Mouse (Mus musculus) limb, embryonic 10.5 days (tissue): Measurements from ENCODE around the gene Sdcbp2. TPM values are rescaled to one million over a fixed set of nuclear protein-coding genes. Genes with fewer than 3 reads are reported as not detected.
A peak's percentile ranks its signal among the peaks of the same experiment; 100 is the strongest.

Source experiments
- DNase-seq: peaks from one replicate; pipeline ENCODE4 v3.0.0-alpha.2; 2017; ENCODE audit warnings: low spot score
- H3K27ac ChIP-seq: fragments of 300-500 bp; sonication (generic); 2 replicates; pipeline ENCODE4 v1.5.1; 2016; ENCODE audit warnings: mild to moderate bottlenecking
- H3K27me3 ChIP-seq: fragments of 300-500 bp; sonication (generic); 2 replicates; pipeline ENCODE4 v1.6.1; 2016; ENCODE audit warnings: low read depth, mild to moderate bottlenecking; ENCODE audit not compliant: poor library complexity, severe bottlenecking
- H3K36me3 ChIP-seq: fragments of 300-500 bp; sonication (generic); 2 replicates; pipeline ENCODE4 v1.6.1; 2016; ENCODE audit warnings: mild to moderate bottlenecking, moderate library complexity
- H3K4me1 ChIP-seq: fragments of 300-500 bp; sonication (generic); 2 replicates; pipeline ENCODE4 v1.6.1; 2016
- H3K4me3 ChIP-seq: fragments of 300-500 bp; sonication (generic); 2 replicates; pipeline ENCODE4 v1.5.1; 2016; ENCODE audit warnings: mild to moderate bottlenecking, moderate library complexity
- H3K9me3 ChIP-seq: fragments of 300-500 bp; sonication (generic); replicated peaks from 2 replicates; pipeline ENCODE4 v1.6.1; 2016; ENCODE audit warnings: mild to moderate bottlenecking
- WGBS: fragments of 180-500 bp; shearing (Covaris S2); methylation state at CpG from one replicate; pipeline ENCODE4 v1.1.7; 2016; 5-methylcytosine and 5-hydroxymethylcytosine counted together
- polyA plus RNA-seq: library from polyadenylated mRNA; unstranded; fragments of >200 nt; fragmentation: Nextera tagmentation; extraction: Ambion mirVana; gene quantifications from 2 replicates; pipeline ENCODE4 v1.2.1, GENCODE M21; 2016

Gene Sdcbp2
- polyA plus RNA-seq, 1 experiment from 2014 or later: 0.73 TPM

GRCm38 (mm10) chr2:151616551-151617329 lies 44.3 kb downstream of the Sdcbp2 start:
- Histone ChIP-seq H3K4me1 (peaks cover 11% of the 10 kb centered on the region; the same call in 1 of the 2 replicates), H3K27ac (no peak overlapping the region), H3K9me3 (no peaks in the 10 kb centered on the region), H3K36me3 (no peaks in the 10 kb centered on the region), H3K4me3 (no peak overlapping the region), H3K27me3 (no peaks in the 10 kb centered on the region)
- no peak for DNase-seq
- 80% methylated on average over 6 of the region's 6 CpGs for WGBS

GRCm38 (mm10) chr2:151623776-151624175 lies 51.4 kb downstream of the Sdcbp2 start:
- Histone ChIP-seq H3K9me3 (no peaks in the 10 kb centered on the region), H3K4me3 (no peak overlapping the region), H3K4me1 (no peaks in the 10 kb centered on the region), H3K27me3 (no peaks in the 10 kb centered on the region), H3K27ac (no peak overlapping the region), H3K36me3 (no peaks in the 10 kb centered on the region)
- DNase-seq: no peak
- WGBS: 47% methylated on average over 3 of the region's 3 CpGs

- Histone ChIP-seq H3K27me3 (peaks cover 22% of the 10 kb centered on the region), H3K4me3 (no peak overlapping the region), H3K4me1 (peaks cover 3% of the 10 kb centered on the region; the same call in 1 of the 2 replicates), H3K9me3 (no peaks in the 10 kb centered on the region), H3K36me3 (no peaks in the 10 kb centered on the region), H3K27ac (no peak overlapping the region)
- DNase-seq: no peak
- 92% methylated on average over 7 of the region's 7 CpGs for WGBS
Observed at GRCm38 (mm10) chr2:151626296-151626695, 53.9 kb downstream of the Sdcbp2 start.

- no peak overlapping the region for H3K27ac ChIP-seq
- H3K9me3 ChIP-seq: no peaks in the 10 kb centered on the region
- no peak overlapping the region for H3K4me3 ChIP-seq
- peaks cover 39% of the 10 kb centered on the region for H3K27me3 ChIP-seq
- peaks cover 15% of the 10 kb centered on the region for H3K4me1 ChIP-seq
- DNase-seq: peak; percentile 20
- no peaks in the 10 kb centered on the region for H3K36me3 ChIP-seq
- WGBS: 91% methylated on average over 3 of the region's 3 CpGs
Observed at GRCm38 (mm10) chr2:151628011-151628410, 55.6 kb downstream of the Sdcbp2 start.

GRCm38 (mm10) chr2:151629310-151629709 lies 56.9 kb downstream of the Sdcbp2 start:
- no peaks in the 10 kb centered on the region for H3K9me3 ChIP-seq
- no peak for DNase-seq
- peaks cover 15% of the 10 kb centered on the region for H3K4me1 ChIP-seq
- H3K27me3 ChIP-seq: peaks cover 52% of the 10 kb centered on the region
- H3K27ac ChIP-seq: no peak overlapping the region
- H3K36me3 ChIP-seq: no peaks in the 10 kb centered on the region
- WGBS: 61% methylated on average over 7 of the region's 7 CpGs
- H3K4me3 ChIP-seq: no peak overlapping the region

- WGBS: 3% methylated on average over 22 of the region's 22 CpGs
- Histone ChIP-seq H3K9me3 (no peaks in the 10 kb centered on the region), H3K36me3 (no peaks in the 10 kb centered on the region), H3K4me1 (peaks cover 15% of the 10 kb centered on the region), H3K27ac (peak overlapping the region; percentile 32), H3K27me3 (peaks cover 52% of the 10 kb centered on the region), H3K4me3 (peak overlapping the region; percentile 68)
- DNase-seq: no peak
Observed at GRCm38 (mm10) chr2:151631406-151632158, 59.2 kb downstream of the Sdcbp2 start.

- H3K4me3 ChIP-seq: peak within 1 kb of the TSS; percentile 68
- peaks cover 52% of the 10 kb centered on the region for H3K27me3 ChIP-seq
- no peaks in the 10 kb centered on the region for H3K9me3 ChIP-seq
- H3K4me1 ChIP-seq: peaks cover 15% of the 10 kb centered on the region
- peak; percentile 80 for DNase-seq
- H3K36me3 ChIP-seq: no peaks in the 10 kb centered on the region
- WGBS: under 1% methylated on average over 40 of the region's 47 CpGs
- H3K27ac ChIP-seq: peak within 1 kb of the TSS; percentile 32
Observed at GRCm38 (mm10) chr2:151632159-151632814, 59.9 kb downstream of the Sdcbp2 start, which contains the start of gene Snph. Gene Snph (minus strand): TSS chr2:151632593.

- Histone ChIP-seq H3K27ac (no peak overlapping the region), H3K4me3 (no peak overlapping the region), H3K4me1 (peaks cover 15% of the 10 kb centered on the region), H3K9me3 (no peaks in the 10 kb centered on the region), H3K27me3 (peaks cover 52% of the 10 kb centered on the region), H3K36me3 (no peaks in the 10 kb centered on the region)
- WGBS: 33% methylated on average over 5 of the region's 5 CpGs
- no peak for DNase-seq
Observed at GRCm38 (mm10) chr2:151632982-151633381, 60.6 kb downstream of the Sdcbp2 start.

- Histone ChIP-seq H3K4me3 (no peak overlapping the region), H3K9me3 (no peaks in the 10 kb centered on the region), H3K27me3 (peaks cover 43% of the 10 kb centered on the region), H3K27ac (no peak overlapping the region), H3K36me3 (no peaks in the 10 kb centered on the region), H3K4me1 (peaks cover 12% of the 10 kb centered on the region)
- WGBS: 48% methylated on average over 2 of the region's 2 CpGs
- no peak for DNase-seq
Observed at GRCm38 (mm10) chr2:151634903-151635302, 62.5 kb downstream of the Sdcbp2 start.

GRCm38 (mm10) chr2:151635362-151636014 lies 63.1 kb downstream of the Sdcbp2 start:
- Histone ChIP-seq H3K9me3 (no peaks in the 10 kb centered on the region), H3K4me3 (no peak overlapping the region), H3K4me1 (peaks cover 12% of the 10 kb centered on the region), H3K36me3 (no peaks in the 10 kb centered on the region), H3K27me3 (peaks cover 38% of the 10 kb centered on the region), H3K27ac (no peak overlapping the region)
- DNase-seq: no peak
- WGBS: 72% methylated on average over 9 of the region's 9 CpGs

- H3K36me3 ChIP-seq: no peaks in the 10 kb centered on the region
- WGBS: 85% methylated on average over 2 of the region's 2 CpGs
- no peak overlapping the region for H3K4me3 ChIP-seq
- H3K27ac ChIP-seq: no peak overlapping the region
- H3K27me3 ChIP-seq: peaks cover 32% of the 10 kb centered on the region
- peaks cover 12% of the 10 kb centered on the region for H3K4me1 ChIP-seq
- no peaks in the 10 kb centered on the region for H3K9me3 ChIP-seq
- no peak for DNase-seq
Observed at GRCm38 (mm10) chr2:151636015-151636402, 63.6 kb downstream of the Sdcbp2 start.
